Mouse (Mus musculus): ENCODE data around the gene Kat6b. TPM values are rescaled to one million over a fixed set of nuclear protein-coding genes. Genes with fewer than 3 reads are reported as not detected.

Kat6b gene
- polyA plus RNA-seq, 1 experiment from 2014 or later: 12.7 TPM

GRCm38 (mm10) chr14:21523851-21524441 is 42.7 kb downstream of the Kat6b start:
- WGBS: 47% methylated on average over 3 of the region's 3 CpGs
- ATAC-seq (ENCODE audit: insufficient read depth, low FRiP score, low TSS enrichment): no peak

GRCm38 (mm10) chr14:21525674-21526073 is 44.4 kb downstream of the Kat6b start:
- H3K36me3 ChIP-seq (ENCODE audit: control insufficient read depth, insufficient read depth, low read length): no peaks in the 10 kb centered on the region
- H3K4me1 ChIP-seq (ENCODE audit: control insufficient read depth, insufficient read depth, low read length): peaks cover 5% of the 10 kb centered on the region; the same call in 1 of the 2 replicates
- no peak for ATAC-seq (ENCODE audit: insufficient read depth, low FRiP score, low TSS enrichment)
- no peak overlapping the region for H3K27ac ChIP-seq (ENCODE audit: low read depth, low read length)
- 73% methylated on average over 4 of the region's 4 CpGs for WGBS
- H3K27me3 ChIP-seq (ENCODE audit: control insufficient read depth, insufficient read depth, low read length): no peaks in the 10 kb centered on the region
- H3K9ac ChIP-seq (ENCODE audit: low read length): no peak overlapping the region
- no peaks in the 10 kb centered on the region for H3K9me3 ChIP-seq (ENCODE audit: control insufficient read depth, low read length)
- H3K4me2 ChIP-seq (ENCODE audit: low read depth): no peak overlapping the region
- no peak for DNase-seq (ENCODE audit: low spot score)
- H3K4me3 ChIP-seq (ENCODE audit: low read depth, low read length): no peak overlapping the region

More at GRCm38 (mm10) chr14:21523851-21524441, 42.7 kb downstream of the Kat6b start:
- H3K4me3 ChIP-seq (ENCODE audit: low read depth, low read length): no peak overlapping the region
- no peak overlapping the region for H3K9ac ChIP-seq (ENCODE audit: low read length)
- DNase-seq (ENCODE audit: low spot score): no peak
- H3K27ac ChIP-seq (ENCODE audit: low read depth, low read length): no peak overlapping the region
- H3K36me3 ChIP-seq (ENCODE audit: control insufficient read depth, insufficient read depth, low read length): no peaks in the 10 kb centered on the region
- no peak overlapping the region for H3K4me2 ChIP-seq (ENCODE audit: low read depth)
- no peaks in the 10 kb centered on the region for H3K9me3 ChIP-seq (ENCODE audit: control insufficient read depth, low read length)
- H3K27me3 ChIP-seq (ENCODE audit: control insufficient read depth, insufficient read depth, low read length): no peaks in the 10 kb centered on the region
- peaks cover 5% of the 10 kb centered on the region; the same call in 1 of the 2 replicates for H3K4me1 ChIP-seq (ENCODE audit: control insufficient read depth, insufficient read depth, low read length)

GRCm38 (mm10) chr14:21533566-21533965 is 52.3 kb downstream of the Kat6b start:
- peaks cover 5% of the 10 kb centered on the region; the same call in 1 of the 2 replicates for H3K4me1 ChIP-seq (ENCODE audit: control insufficient read depth, insufficient read depth, low read length)
- no peaks in the 10 kb centered on the region for H3K27me3 ChIP-seq (ENCODE audit: control insufficient read depth, insufficient read depth, low read length)
- no peak overlapping the region for H3K4me3 ChIP-seq (ENCODE audit: low read depth, low read length)
- no peak overlapping the region for H3K4me2 ChIP-seq (ENCODE audit: low read depth)
- DNase-seq (ENCODE audit: low spot score) (no peak), ATAC-seq (ENCODE audit: insufficient read depth, low FRiP score, low TSS enrichment) (no peak)
- H3K9ac ChIP-seq (ENCODE audit: low read length): no peak overlapping the region
- H3K9me3 ChIP-seq (ENCODE audit: control insufficient read depth, low read length): no peaks in the 10 kb centered on the region
- WGBS: 62% methylated on average over 4 of the region's 4 CpGs
- H3K36me3 ChIP-seq (ENCODE audit: control insufficient read depth, insufficient read depth, low read length): no peaks in the 10 kb centered on the region
- H3K27ac ChIP-seq (ENCODE audit: low read depth, low read length): no peak overlapping the region

- H3K9me3 ChIP-seq (ENCODE audit: control insufficient read depth, low read length): no peaks in the 10 kb centered on the region
- H3K4me2 ChIP-seq (ENCODE audit: low read depth): no peak overlapping the region
- H3K4me1 ChIP-seq (ENCODE audit: control insufficient read depth, insufficient read depth, low read length): peaks cover 5% of the 10 kb centered on the region; the same call in 1 of the 2 replicates
- H3K36me3 ChIP-seq (ENCODE audit: control insufficient read depth, insufficient read depth, low read length): no peaks in the 10 kb centered on the region
- no peak overlapping the region for H3K4me3 ChIP-seq (ENCODE audit: low read depth, low read length)
- ATAC-seq (ENCODE audit: insufficient read depth, low FRiP score, low TSS enrichment) (no peak), DNase-seq (ENCODE audit: low spot score) (no peak)
- H3K9ac ChIP-seq (ENCODE audit: low read length): no peak overlapping the region
- no peak overlapping the region for H3K27ac ChIP-seq (ENCODE audit: low read depth, low read length)
- WGBS: 72% methylated on average over 2 of the region's 2 CpGs
- H3K27me3 ChIP-seq (ENCODE audit: control insufficient read depth, insufficient read depth, low read length): no peaks in the 10 kb centered on the region
These were observed 52.8 kb downstream of the Kat6b start for GRCm38 (mm10) chr14:21534066-21534465.

GRCm38 (mm10) chr14:21534542-21535272 is 53.5 kb downstream of the Kat6b start:
- Histone ChIP-seq H3K4me2 (ENCODE audit: low read depth) (no peak overlapping the region), H3K9ac (ENCODE audit: low read length) (no peak overlapping the region), H3K36me3 (ENCODE audit: control insufficient read depth, insufficient read depth, low read length) (no peaks in the 10 kb centered on the region), H3K4me3 (ENCODE audit: low read depth, low read length) (no peak overlapping the region), H3K9me3 (ENCODE audit: control insufficient read depth, low read length) (no peaks in the 10 kb centered on the region), H3K27me3 (ENCODE audit: control insufficient read depth, insufficient read depth, low read length) (no peaks in the 10 kb centered on the region), H3K4me1 (ENCODE audit: control insufficient read depth, insufficient read depth, low read length) (peaks cover 5% of the 10 kb centered on the region; the same call in 1 of the 2 replicates), H3K27ac (ENCODE audit: low read depth, low read length) (no peak overlapping the region)
- DNase-seq (ENCODE audit: low spot score) (no peak), ATAC-seq (ENCODE audit: insufficient read depth, low FRiP score, low TSS enrichment) (no peak)
- 74% methylated on average over 11 of the region's 11 CpGs for WGBS

- Histone ChIP-seq H3K4me3 (ENCODE audit: low read depth, low read length) (no peak overlapping the region), H3K9me3 (ENCODE audit: control insufficient read depth, low read length) (no peaks in the 10 kb centered on the region), H3K4me2 (ENCODE audit: low read depth) (no peak overlapping the region), H3K9ac (ENCODE audit: low read length) (no peak overlapping the region), H3K27me3 (ENCODE audit: control insufficient read depth, insufficient read depth, low read length) (no peaks in the 10 kb centered on the region), H3K4me1 (ENCODE audit: control insufficient read depth, insufficient read depth, low read length) (peaks cover 5% of the 10 kb centered on the region; the same call in 1 of the 2 replicates), H3K36me3 (ENCODE audit: control insufficient read depth, insufficient read depth, low read length) (no peaks in the 10 kb centered on the region), H3K27ac (ENCODE audit: low read depth, low read length) (no peak overlapping the region)
- ATAC-seq (ENCODE audit: insufficient read depth, low FRiP score, low TSS enrichment) (no peak), DNase-seq (ENCODE audit: low spot score) (no peak)
- WGBS: 90% methylated on average over 11 of the region's 11 CpGs
These were observed 55.4 kb downstream of the Kat6b start for GRCm38 (mm10) chr14:21536485-21537181.

GRCm38 (mm10) chr14:21537838-21538237 is 56.6 kb downstream of the Kat6b start:
- Histone ChIP-seq H3K9me3 (ENCODE audit: control insufficient read depth, low read length) (no peaks in the 10 kb centered on the region; the same call in 1 of the 2 replicates), H3K27ac (ENCODE audit: low read depth, low read length) (no peak overlapping the region), H3K4me2 (ENCODE audit: low read depth) (no peak overlapping the region), H3K27me3 (ENCODE audit: control insufficient read depth, insufficient read depth, low read length) (no peaks in the 10 kb centered on the region), H3K36me3 (ENCODE audit: control insufficient read depth, insufficient read depth, low read length) (no peaks in the 10 kb centered on the region), H3K4me3 (ENCODE audit: low read depth, low read length) (no peak overlapping the region), H3K4me1 (ENCODE audit: control insufficient read depth, insufficient read depth, low read length) (peaks cover 5% of the 10 kb centered on the region; the same call in 1 of the 2 replicates), H3K9ac (ENCODE audit: low read length) (no peak overlapping the region)
- WGBS: 93% methylated on average over 3 of the region's 3 CpGs
- DNase-seq (ENCODE audit: low spot score) (no peak), ATAC-seq (ENCODE audit: insufficient read depth, low FRiP score, low TSS enrichment) (no peak)

- no peak overlapping the region for H3K4me3 ChIP-seq (ENCODE audit: low read depth, low read length)
- H3K36me3 ChIP-seq (ENCODE audit: control insufficient read depth, insufficient read depth, low read length): no peaks in the 10 kb centered on the region
- WGBS: 89% methylated on average over 3 of the region's 3 CpGs
- H3K9ac ChIP-seq (ENCODE audit: low read length): no peak overlapping the region
- no peak overlapping the region for H3K4me2 ChIP-seq (ENCODE audit: low read depth)
- DNase-seq (ENCODE audit: low spot score) (no peak), ATAC-seq (ENCODE audit: insufficient read depth, low FRiP score, low TSS enrichment) (no peak)
- H3K27me3 ChIP-seq (ENCODE audit: control insufficient read depth, insufficient read depth, low read length): no peaks in the 10 kb centered on the region
- no peak overlapping the region for H3K27ac ChIP-seq (ENCODE audit: low read depth, low read length)
- no peaks in the 10 kb centered on the region for H3K4me1 ChIP-seq (ENCODE audit: control insufficient read depth, insufficient read depth, low read length)
- no peaks in the 10 kb centered on the region; the same call in 1 of the 2 replicates for H3K9me3 ChIP-seq (ENCODE audit: control insufficient read depth, low read length)
These were observed 58.5 kb downstream of the Kat6b start for GRCm38 (mm10) chr14:21539731-21540130.

Measured in neural tube, embryonic 11.5 days (tissue).